Mouse (Mus musculus): ENCODE data around the gene Adgrl1. TPM values are rescaled to one million over a fixed set of nuclear protein-coding genes. Genes with fewer than 3 reads are reported as not detected.
A peak's percentile ranks its signal among the peaks of the same experiment; 100 is the strongest.

Gene Adgrl1
- total RNA-seq, 2 experiments from 2014 or later, result 20.8 to 26.0 TPM

- no peak for DNase-seq
- intact Hi-C loops (cut with DNase I), result no loop called here
Observed at GRCm38 (mm10) chr8:83900957-83901270, 1.0 kb downstream of the Adgrl1 start.

- no peak for DNase-seq
- intact Hi-C loops (cut with DNase I), result no loop called here
Observed at GRCm38 (mm10) chr8:83901566-83902485, 1.9 kb downstream of the Adgrl1 start.

GRCm38 (mm10) chr8:83902961-83903666 lies 3.2 kb downstream of the Adgrl1 start:
- DNase-seq, result no peak
- intact Hi-C loops (cut with DNase I), result no loop called here

GRCm38 (mm10) chr8:83908583-83908982 lies 8.7 kb downstream of the Adgrl1 start:
- no peak for DNase-seq
- intact Hi-C loops (cut with DNase I), result no loop called here

- no peak for DNase-seq
- intact Hi-C loops (cut with DNase I), result no loop called here
Observed at GRCm38 (mm10) chr8:83909311-83909710, 9.4 kb downstream of the Adgrl1 start.

GRCm38 (mm10) chr8:83911809-83912731 lies 12.2 kb downstream of the Adgrl1 start:
- DNase-seq, result no peak
- intact Hi-C loops (cut with DNase I), result no loop called here

- no peak for DNase-seq
- intact Hi-C loops (cut with DNase I), result no loop called here
Observed at GRCm38 (mm10) chr8:83914232-83914631, 14.3 kb downstream of the Adgrl1 start.

GRCm38 (mm10) chr8:83914860-83915259 lies 15.0 kb downstream of the Adgrl1 start:
- DNase-seq, result no peak
- intact Hi-C loops (cut with DNase I), result no loop called here

GRCm38 (mm10) chr8:83916015-83916414 lies 16.1 kb downstream of the Adgrl1 start:
- intact Hi-C loops (cut with DNase I), result no loop called here
- DNase-seq, result no peak

GRCm38 (mm10) chr8:83917566-83917965 lies 17.7 kb downstream of the Adgrl1 start:
- intact Hi-C loops (cut with DNase I), result no loop called here
- DNase-seq, result no peak

GRCm38 (mm10) chr8:83921558-83921957 lies 21.7 kb downstream of the Adgrl1 start:
- intact Hi-C loops (cut with DNase I), result no loop called here
- peak in 1 of 2 experiments; percentile 65 for DNase-seq

- intact Hi-C loops (cut with DNase I), result no loop called here
- no peak for DNase-seq
Observed at GRCm38 (mm10) chr8:83922727-83923126, 22.8 kb downstream of the Adgrl1 start.

- no peak for DNase-seq
Observed at GRCm38 (mm10) chr8:83924585-83924984, 24.7 kb downstream of the Adgrl1 start.

GRCm38 (mm10) chr8:83926266-83926665 lies 26.4 kb downstream of the Adgrl1 start:
- intact Hi-C loops (cut with DNase I), result no loop called here
- DNase-seq, result no peak

More at GRCm38 (mm10) chr8:83924585-83924984, 24.7 kb downstream of the Adgrl1 start:
- intact Hi-C loops (cut with DNase I), result no loop called here

- DNase-seq, result peak in 1 of 2 experiments; percentile 8
- intact Hi-C loops (cut with DNase I), result no loop called here
Observed at GRCm38 (mm10) chr8:83934222-83934621, 34.3 kb downstream of the Adgrl1 start.

GRCm38 (mm10) chr8:83934994-83935393 lies 35.1 kb downstream of the Adgrl1 start:
- no peak for DNase-seq
- intact Hi-C loops (cut with DNase I), result no loop called here

- intact Hi-C loops (cut with DNase I), result no loop called here
- DNase-seq, result no peak
Observed at GRCm38 (mm10) chr8:83935435-83935834, 35.5 kb downstream of the Adgrl1 start.

- intact Hi-C loops (cut with DNase I), result no loop called here
- peak in 1 of 2 experiments; percentile 8 for DNase-seq
Observed at GRCm38 (mm10) chr8:83937645-83938044, 37.7 kb downstream of the Adgrl1 start.

GRCm38 (mm10) chr8:83938330-83938729 lies 38.4 kb downstream of the Adgrl1 start:
- intact Hi-C loops (cut with DNase I), result no loop called here
- DNase-seq, result peak in 1 of 2 experiments; percentile 13

- intact Hi-C loops (cut with DNase I), result no loop called here
- DNase-seq, result no peak
Observed at GRCm38 (mm10) chr8:83941066-83941677, 41.3 kb downstream of the Adgrl1 start.
